ENCODE assay signal across 8 mouse cellular contexts in the genomic region with DNA sequence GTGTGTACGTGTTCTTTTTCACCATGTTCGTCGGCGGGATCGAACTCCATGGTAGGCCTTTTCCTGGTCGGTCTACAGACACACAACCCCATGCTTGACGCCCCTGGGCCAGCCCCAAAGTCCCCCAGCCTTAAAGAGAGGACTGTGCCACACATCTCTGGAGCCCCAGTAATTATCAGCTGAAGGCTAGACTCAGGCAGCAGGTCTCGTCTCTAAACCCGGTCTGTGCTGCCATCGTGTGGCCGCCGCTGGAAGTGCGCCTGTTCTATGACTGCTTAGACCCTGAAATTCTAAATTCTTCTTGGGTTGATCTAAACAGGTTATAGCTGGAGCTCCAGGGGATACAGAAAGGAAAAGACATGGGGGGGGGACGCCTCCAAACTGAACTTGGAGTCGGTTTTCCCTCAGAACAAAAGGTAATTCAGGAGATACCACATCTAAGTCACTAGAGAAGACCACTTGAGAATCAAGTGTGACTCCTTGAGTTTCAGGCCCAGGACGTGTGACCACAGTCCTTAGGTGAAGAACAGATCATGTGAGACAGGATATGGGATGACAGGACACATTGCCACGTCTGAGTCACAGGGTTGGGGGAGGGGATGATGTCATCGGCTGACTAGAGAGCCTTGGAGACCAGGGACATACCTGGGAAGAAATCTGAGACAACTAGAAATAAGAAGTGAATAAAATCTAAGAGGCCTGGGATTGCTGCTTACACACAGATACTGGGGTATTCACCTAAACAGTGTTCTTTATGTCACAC. TPM values are rescaled to one million over a fixed set of nuclear protein-coding genes. Genes with fewer than 3 reads are reported as not detected.
DNase-seq lines count a peak whose midpoint lies in the region; ATAC-seq lines count a peak whose summit lies in the region.

No protein-coding gene starts in this region.

- H3K9me3 ChIP-seq in hindbrain, embryonic 11.5 days (ENCODE audit: control insufficient read depth, low read length), result no peaks in the 10 kb centered on the region

- H3K4me3 ChIP-seq in hindbrain, embryonic 11.5 days (ENCODE audit: low read depth, low read length), result no peak overlapping the region

- H3K27ac ChIP-seq in hindbrain, embryonic 11.5 days (ENCODE audit: low read depth, low read length), result no peak overlapping the region

- H3K4me1 ChIP-seq in hindbrain, embryonic 11.5 days (replicated peaks; ENCODE audit: control insufficient read depth, insufficient read depth, low read length), result no peaks in the 10 kb centered on the region

- no peaks in the 10 kb centered on the region for H3K36me3 ChIP-seq in hindbrain, embryonic 11.5 days (ENCODE audit: control insufficient read depth, insufficient read depth, low read length)

- DNase-seq in Muller cell, postnatal 12 days (ENCODE audit: inconsistent ontology term), result peak; percentile 72
- peak; percentile 72 for DNase-seq in cerebellum, adult 9-11 months
- DNase-seq in frontal cortex, adult 2 months (ENCODE audit: extremely low spot score in 1 of 2, low spot score in 1 of 2), result peak; percentile 49 to 94
- DNase-seq in hindbrain, embryonic 11.5 days (ENCODE audit: low spot score), result peak; percentile 93
- peak; percentile 79 to 86 for DNase-seq in layer of hippocampus, postnatal 14 days (ENCODE audit: low spot score in 2 of 2)
- DNase-seq in lung, postnatal 36 days, result peak; percentile 91
- DNase-seq in right cerebral cortex, adult 18-20 months, result peak; percentile 73
- peak; percentile 70 for DNase-seq in urinary bladder, adult 2 months (ENCODE audit: low spot score)

- H3K4me2 ChIP-seq in hindbrain, embryonic 11.5 days (replicated peaks; ENCODE audit: low read depth, low read length), result no peak overlapping the region

- ATAC-seq in hindbrain, embryonic 11.5 days (ENCODE audit: low FRiP score), result peak; percentile 49; the same call in 1 of the 2 replicates

- H3K27me3 ChIP-seq in hindbrain, embryonic 11.5 days (ENCODE audit: control insufficient read depth, insufficient read depth, low read length), result no peaks in the 10 kb centered on the region

- 19% methylated on average over 18 of the region's 18 CpGs for WGBS in hindbrain, embryonic 11.5 days

- no peak overlapping the region for H3K9ac ChIP-seq in hindbrain, embryonic 11.5 days (ENCODE audit: low read depth, low read length)

RNA-seq across cellular contexts. Expression of gene Eif1, which starts 21.2 kb away (rescaled TPM):
- polyA plus RNA-seq in frontal cortex, adult 2 months (2012; rRNA removed), result 510 and 517 TPM in 2 replicates
- polyA plus RNA-seq in hindbrain, embryonic 11.5 days (2014; fragmentation: Nextera tagmentation; extraction: Ambion mirVana), result 1,709 and 1,853 TPM in 2 replicates
- total RNA-seq in layer of hippocampus, postnatal 14 days (2021), result 100 to 1,000 TPM; 704 to 721 TPM
- polyA plus RNA-seq in urinary bladder, adult 2 months (2012; rRNA removed), result 510 and 627 TPM in 2 replicates

RNA-seq across cellular contexts. Expression of gene Krt42, which starts 28.8 kb away (rescaled TPM):
- polyA plus RNA-seq in frontal cortex, adult 2 months (2012; rRNA removed), result 0.14 TPM in 1 of 2 replicates, not detected in the other
- polyA plus RNA-seq in hindbrain, embryonic 11.5 days (2014; fragmentation: Nextera tagmentation; extraction: Ambion mirVana), result not detected in 2 replicates
- total RNA-seq in layer of hippocampus, postnatal 14 days (2021), result not detected
- not detected in 2 replicates for polyA plus RNA-seq in urinary bladder, adult 2 months (2012; rRNA removed)

RNA-seq across cellular contexts. Expression of gene Gast, which starts 35.8 kb away (rescaled TPM):
- polyA plus RNA-seq in frontal cortex, adult 2 months (2012; rRNA removed), result not detected in 2 replicates
- 1.1 TPM in 1 of 2 replicates, not detected in the other for polyA plus RNA-seq in hindbrain, embryonic 11.5 days (2014; fragmentation: Nextera tagmentation; extraction: Ambion mirVana)
- not detected for total RNA-seq in layer of hippocampus, postnatal 14 days (2021)
- not detected in 2 replicates for polyA plus RNA-seq in urinary bladder, adult 2 months (2012; rRNA removed)

RNA-seq across cellular contexts. Expression of gene Krt17, which starts 37.6 kb away (rescaled TPM):
- polyA plus RNA-seq in frontal cortex, adult 2 months (2012; rRNA removed), result 0.23 and 0.28 TPM in 2 replicates
- 0.22 and 0.25 TPM in 2 replicates for polyA plus RNA-seq in hindbrain, embryonic 11.5 days (2014; fragmentation: Nextera tagmentation; extraction: Ambion mirVana)
- total RNA-seq in layer of hippocampus, postnatal 14 days (2021), result not detected
- polyA plus RNA-seq in urinary bladder, adult 2 months (2012; rRNA removed), result 0.44 and 0.61 TPM in 2 replicates

RNA-seq across cellular contexts. Expression of gene Krt16, which starts 49.8 kb away (rescaled TPM):
- polyA plus RNA-seq in frontal cortex, adult 2 months (2012; rRNA removed), result not detected in 2 replicates
- polyA plus RNA-seq in hindbrain, embryonic 11.5 days (2014; fragmentation: Nextera tagmentation; extraction: Ambion mirVana), result not detected in 2 replicates
- not detected for total RNA-seq in layer of hippocampus, postnatal 14 days (2021)
- polyA plus RNA-seq in urinary bladder, adult 2 months (2012; rRNA removed), result not detected in 2 replicates
